Mouse (Mus musculus) small intestine, adult 2 months (tissue): ENCODE measurements at regions not wholly inside any gene's neighbourhood (a gene's known extent, or its start where the extent isn't known, plus 50 kb on each side); places are given as distances from the start of the nearest gene placed in this dataset.

Experiments used
- CTCF ChIP-seq: fragments of 200-500 bp; IDR thresholded peaks from 2 replicates; pipeline ENCODE4 v1.5.1; 2012; ENCODE audit warnings: low read depth, mild to moderate bottlenecking, control low read depth, inconsistent platforms, low read length, moderate library complexity, mixed read lengths; ENCODE audit not compliant: insufficient replicate concordance, insufficient read length; ENCODE audit errors: extremely low read depth
- POLR2A ChIP-seq: fragments of 200-500 bp; IDR thresholded peaks from 2 replicates; pipeline ENCODE4 v1.6.1; 2012; ENCODE audit warnings: low read depth, mild to moderate bottlenecking, control low read depth, inconsistent platforms, low read length, moderate library complexity

DNA sequence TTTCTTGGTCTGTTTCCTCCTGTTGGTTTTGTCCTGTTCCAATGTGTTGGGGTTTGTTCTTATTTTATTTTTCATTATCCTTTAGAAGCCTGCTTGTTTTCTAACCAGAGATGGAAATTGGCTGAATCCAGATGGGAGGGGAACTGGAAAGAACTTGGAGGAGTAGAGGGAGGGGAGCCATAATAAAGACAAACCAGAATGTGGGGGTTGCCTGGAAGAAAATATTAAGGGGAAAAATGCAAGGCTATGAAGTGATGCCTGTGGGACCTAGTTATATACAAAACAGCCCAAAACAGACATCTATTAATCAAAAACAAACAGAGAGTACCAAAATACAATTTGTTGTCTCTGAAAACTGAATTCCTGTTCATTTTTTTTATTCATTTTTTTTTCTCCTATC lies 78.8 kb downstream of the Tmx1 start:
- no peak for TF ChIP-seq POLR2A
- no peak for TF ChIP-seq CTCF
